Mouse (Mus musculus) hindbrain, embryonic 14.5 days (tissue): ENCODE data around the gene 4632433K11Rik. TPM values are rescaled to one million over a fixed set of nuclear protein-coding genes. Genes with fewer than 3 reads are reported as not detected.
"Not testable (repeated sequence)": the region's sequence is repeated elsewhere in the genome, so short reads cannot be mapped to it uniquely, and the experiment has no call there.

Experiments used
- ATAC-seq: fragments of 200-750 bp; cut with Nextera tagmentation; 2 replicates; pipeline ENCODE4 v1.8.0; 2017; ENCODE audit warnings: moderate number of reproducible peaks, mild to moderate bottlenecking, moderate TSS enrichment, moderate library complexity; ENCODE audit not compliant: low FRiP score
- DNase-seq: peaks from one replicate; pipeline ENCODE4 v3.0.0-alpha.2; 2015; ENCODE audit warnings: low spot score
- H3K27ac ChIP-seq: fragments of 300-500 bp; sonication (generic); 2 replicates; pipeline ENCODE4 v1.5.1; 2014; ENCODE audit warnings: mild to moderate bottlenecking, moderate library complexity
- H3K27me3 ChIP-seq: fragments of 300-500 bp; sonication (generic); 2 replicates; pipeline ENCODE4 v1.6.1; 2014; ENCODE audit warnings: mild to moderate bottlenecking, low read length, mixed read lengths; ENCODE audit not compliant: control insufficient read depth, insufficient read depth
- H3K36me3 ChIP-seq: fragments of 300-500 bp; sonication (generic); replicated peaks from 2 replicates; pipeline ENCODE4 v1.6.1; 2014; ENCODE audit not compliant: control insufficient read depth, insufficient read depth
- H3K4me1 ChIP-seq: fragments of 300-500 bp; sonication (generic); replicated peaks from 2 replicates; pipeline ENCODE4 v1.6.1; 2014; ENCODE audit warnings: antibody characterized with exemption, low read length, mixed read lengths; ENCODE audit not compliant: control insufficient read depth, insufficient read depth
- H3K4me2 ChIP-seq: fragments of 300-500 bp; sonication (generic); replicated peaks from 2 replicates; pipeline ENCODE4 v1.6.1; 2014; ENCODE audit warnings: mild to moderate bottlenecking, moderate library complexity
- H3K4me3 ChIP-seq: fragments of 300-500 bp; sonication (generic); replicated peaks from 2 replicates; pipeline ENCODE4 v1.5.1; 2014; ENCODE audit warnings: mild to moderate bottlenecking, low read length
- H3K9ac ChIP-seq: fragments of 300-500 bp; sonication (generic); 2 replicates; pipeline ENCODE4 v1.6.1; 2014
- H3K9me3 ChIP-seq: fragments of 300-500 bp; sonication (generic); 2 replicates; pipeline ENCODE4 v1.6.1; 2016; ENCODE audit warnings: low read length; ENCODE audit not compliant: control insufficient read depth
- WGBS: fragments of 180-500 bp; shearing (Covaris S2); extraction: QIAGEN DNeasy Blood & Tissue Kit; methylation state at CpG from one replicate; pipeline ENCODE4 v1.1.7; 2014; 5-methylcytosine and 5-hydroxymethylcytosine counted together
- polyA plus RNA-seq: library from polyadenylated mRNA; unstranded; fragments of >200 nt; fragmentation: Nextera tagmentation; extraction: Ambion mirVana; gene quantifications from 2 replicates; pipeline ENCODE4 v1.2.1, GENCODE M21; 2014

Gene 4632433K11Rik
- polyA plus RNA-seq, 1 experiment from 2014 or later = not detected

DNA sequence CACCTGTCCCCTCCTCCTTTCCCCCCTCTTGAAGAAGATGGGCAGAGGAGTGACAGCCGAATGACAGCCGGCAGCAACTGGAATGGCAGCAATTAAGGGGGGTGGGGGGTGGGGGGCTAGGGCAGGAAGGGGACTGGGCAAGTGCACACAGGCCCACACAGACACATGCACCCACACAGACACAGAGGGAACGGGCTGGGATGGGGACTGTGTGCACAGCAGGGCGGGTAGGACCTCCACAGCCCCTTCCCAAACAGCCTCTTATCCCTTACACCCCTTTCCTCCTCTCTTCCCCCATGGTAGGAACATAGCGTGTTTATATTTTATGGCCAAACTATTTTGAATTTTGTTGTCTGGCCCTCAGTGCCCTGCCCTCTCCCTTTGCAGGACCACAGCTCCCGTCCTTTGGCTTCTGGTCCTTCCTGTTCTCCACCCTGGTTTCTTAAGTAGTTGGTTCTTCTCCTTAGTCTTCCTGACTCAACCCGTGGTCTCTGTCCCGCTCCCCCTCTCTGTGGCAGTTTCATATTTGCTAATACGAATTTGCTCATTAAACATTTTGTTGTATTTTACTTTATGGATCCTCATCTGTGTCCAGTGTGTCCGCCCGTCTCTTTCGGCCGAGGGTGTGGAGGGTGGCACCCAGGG is 45.6 kb downstream of the 4632433K11Rik start:
- Histone ChIP-seq H3K36me3 (peaks cover 60% of the 10 kb centered on the region), H3K4me3 (peak overlapping the region; percentile 99), H3K27ac (peak overlapping the region; percentile 74), H3K4me1 (peaks cover 15% of the 10 kb centered on the region), H3K9ac (peak overlapping the region; percentile 99), H3K4me2 (peak overlapping the region; percentile 96)
- not testable (repeated sequence) for H3K27me3 ChIP-seq, H3K9me3 ChIP-seq, DNase-seq
- ATAC-seq = peak; percentile 22
- 66% methylated on average over 10 of the region's 13 CpGs for WGBS

DNA sequence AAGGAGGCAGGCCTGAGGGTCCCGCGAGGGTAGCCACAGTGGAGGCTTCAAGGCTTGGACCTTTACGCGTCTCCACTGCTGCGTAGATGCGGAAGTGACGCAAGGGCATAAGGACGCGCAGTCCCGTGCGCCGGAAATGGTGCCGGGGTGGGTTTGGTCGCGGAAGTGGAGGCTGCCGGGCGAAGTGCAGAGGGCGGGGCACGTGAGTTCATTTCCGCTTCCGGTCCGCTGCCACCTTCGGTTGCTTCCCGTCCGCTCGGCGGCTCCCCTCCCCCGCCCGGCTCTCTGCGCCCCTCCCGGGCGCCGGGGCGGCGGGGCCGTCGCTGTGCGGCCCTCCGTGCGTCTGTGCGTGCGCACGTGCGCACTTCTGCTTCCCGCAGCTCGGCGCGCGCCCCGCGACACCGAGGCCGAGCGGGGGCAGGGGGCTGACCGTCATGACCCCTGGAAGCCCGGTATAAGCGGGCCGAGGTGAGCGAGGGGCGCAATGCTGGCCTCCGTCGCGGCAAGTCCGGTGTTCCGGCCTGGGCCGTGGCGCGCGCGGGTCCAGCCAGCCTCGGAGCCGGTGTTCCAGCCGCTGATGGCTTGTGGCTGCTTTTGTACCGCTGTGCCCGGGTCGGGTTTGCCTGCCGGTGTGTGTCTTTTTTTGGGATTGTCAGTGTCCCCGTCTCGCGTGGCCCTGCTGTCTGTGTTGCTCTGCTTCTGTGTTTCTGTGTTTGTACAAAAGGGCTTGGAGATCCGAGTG is 46.3 kb downstream of the 4632433K11Rik start, which contains the start of gene Epn1:
TSS of gene Epn1 (plus strand) at position 226 of the 742 bp plus-strand sequence.
- Histone ChIP-seq H3K9ac (peak within 1 kb of the TSS; percentile 99), H3K36me3 (peaks cover 58% of the 10 kb centered on the region), H3K4me1 (peaks cover 15% of the 10 kb centered on the region), H3K4me3 (peak within 1 kb of the TSS; percentile 99), H3K27ac (peak within 1 kb of the TSS; percentile 89), H3K9me3 (no peaks in the 10 kb centered on the region), H3K27me3 (no peaks in the 10 kb centered on the region), H3K4me2 (peak within 1 kb of the TSS; percentile 96)
- DNase-seq (peak; percentile 98), ATAC-seq (peak; percentile 97)
- WGBS = under 1% methylated on average over 62 of the region's 81 CpGs

DNA sequence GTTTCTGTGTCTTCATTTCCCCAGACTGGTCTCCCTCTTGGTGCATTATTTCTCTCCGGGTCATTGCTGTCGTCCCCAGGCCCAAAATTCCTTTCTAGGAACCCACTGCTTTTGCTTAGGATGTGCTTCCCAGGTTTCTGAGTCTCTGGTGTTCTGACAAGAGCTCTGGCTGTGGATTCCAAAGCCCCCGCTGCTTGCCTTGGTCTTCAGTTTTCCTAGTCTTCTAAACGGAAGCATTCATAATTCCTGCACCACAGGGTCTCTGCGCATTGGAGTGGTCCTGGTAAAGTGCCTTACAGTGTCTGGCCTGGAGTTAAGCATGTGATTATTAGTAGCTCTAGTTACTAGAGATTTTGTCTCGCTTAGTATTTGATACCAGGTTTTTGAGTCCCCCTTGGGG is 46.9 kb downstream of the 4632433K11Rik start:
- Histone ChIP-seq H3K27me3 (no peaks in the 10 kb centered on the region), H3K4me3 (peak overlapping the region; percentile 99), H3K4me2 (peak overlapping the region; percentile 96), H3K9me3 (no peaks in the 10 kb centered on the region), H3K36me3 (peaks cover 53% of the 10 kb centered on the region), H3K27ac (peak overlapping the region; percentile 89), H3K9ac (peak overlapping the region; percentile 99), H3K4me1 (peaks cover 15% of the 10 kb centered on the region)
- WGBS = 19% methylated on average over 6 of the region's 6 CpGs
- DNase-seq (no peak), ATAC-seq (no peak)

DNA sequence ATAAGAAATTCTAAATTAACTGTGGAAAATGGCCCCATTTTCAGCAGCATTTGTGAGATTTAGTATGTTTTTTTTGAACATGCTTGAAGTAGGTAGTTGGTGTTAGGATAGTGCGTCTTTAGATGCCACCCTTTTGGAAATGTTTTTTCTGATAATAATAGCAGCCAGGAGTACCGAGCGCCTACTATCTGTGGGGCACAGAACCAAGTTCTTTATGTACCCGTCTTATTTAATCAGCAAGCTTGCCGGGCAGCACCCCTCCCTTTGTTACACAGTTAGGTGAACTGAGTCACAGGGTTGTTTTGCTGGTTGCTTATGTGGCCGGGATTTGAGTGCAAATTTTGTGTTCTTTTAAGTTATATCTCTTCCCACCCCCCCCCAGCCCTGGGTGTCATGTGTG is 47.3 kb downstream of the 4632433K11Rik start:
- DNase-seq = no peak
- ATAC-seq = no peak
- 73% methylated on average over 6 of the region's 6 CpGs for WGBS
- Histone ChIP-seq H3K9me3 (no peaks in the 10 kb centered on the region), H3K4me2 (peak overlapping the region; percentile 96), H3K27me3 (no peaks in the 10 kb centered on the region), H3K27ac (peak overlapping the region; percentile 89; the same call in 1 of the 2 replicates), H3K9ac (peak overlapping the region; percentile 99), H3K36me3 (peaks cover 54% of the 10 kb centered on the region), H3K4me3 (peak overlapping the region; percentile 99), H3K4me1 (peaks cover 15% of the 10 kb centered on the region)

DNA sequence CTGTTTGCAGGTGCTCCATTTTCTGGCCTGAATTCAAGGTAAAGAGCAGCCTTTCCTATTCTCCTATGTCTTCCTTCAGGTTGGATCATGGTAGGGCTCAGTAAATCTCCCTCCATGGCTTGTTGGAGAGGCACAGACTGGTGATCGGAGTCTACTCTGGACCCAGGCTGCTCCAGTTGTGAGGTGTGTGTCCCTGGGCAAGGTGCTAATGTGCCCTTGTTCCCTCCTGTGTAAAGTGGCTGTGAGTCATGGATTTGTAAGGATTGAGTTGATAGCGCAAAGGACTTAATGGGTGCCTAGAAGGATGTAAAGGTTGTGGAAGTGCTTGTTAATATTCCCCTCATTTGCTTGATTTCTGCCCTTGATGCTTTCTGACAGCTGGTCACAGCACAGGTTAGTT is 48.0 kb downstream of the 4632433K11Rik start:
- Histone ChIP-seq H3K9me3 (no peaks in the 10 kb centered on the region), H3K36me3 (peaks cover 48% of the 10 kb centered on the region), H3K27ac (no peak overlapping the region), H3K4me1 (peaks cover 15% of the 10 kb centered on the region), H3K4me3 (no peak overlapping the region), H3K4me2 (peak overlapping the region; percentile 96), H3K9ac (no peak overlapping the region), H3K27me3 (no peaks in the 10 kb centered on the region)
- no peak for ATAC-seq
- DNase-seq = no peak
- 98% methylated on average over 2 of the region's 2 CpGs for WGBS

DNA sequence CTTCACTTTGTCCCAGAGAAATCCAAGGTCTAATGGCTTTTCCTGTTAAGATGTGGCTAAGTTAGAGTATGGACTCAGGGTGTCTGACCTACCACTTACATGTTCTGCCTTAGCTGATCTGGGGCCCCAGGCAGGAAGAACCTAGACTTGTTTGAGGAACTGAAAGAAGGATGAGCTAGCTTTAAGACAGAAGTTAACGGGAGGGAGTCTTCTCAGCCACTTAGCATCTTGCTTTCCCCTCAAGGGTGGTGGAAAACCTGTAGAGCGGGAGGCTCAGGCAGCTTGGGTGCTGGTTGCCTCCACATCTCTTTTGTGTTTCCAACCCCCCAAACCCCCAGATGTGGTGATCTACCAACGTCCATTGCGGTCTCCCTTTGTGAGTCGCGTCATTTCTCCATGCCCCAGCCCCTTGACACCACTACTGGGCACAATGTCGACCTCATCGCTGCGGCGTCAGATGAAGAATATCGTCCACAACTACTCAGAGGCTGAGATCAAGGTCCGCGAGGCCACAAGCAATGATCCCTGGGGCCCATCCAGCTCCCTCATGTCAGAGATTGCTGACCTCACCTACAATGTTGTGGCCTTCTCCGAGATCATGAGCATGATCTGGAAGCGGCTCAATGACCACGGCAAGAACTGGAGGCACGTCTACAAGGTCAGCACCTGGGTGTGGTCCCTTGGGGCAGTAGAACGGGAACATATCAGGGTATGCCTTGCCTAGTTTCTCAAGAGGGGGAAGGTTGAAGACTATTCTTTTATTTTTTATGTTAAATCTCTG is 49.6 kb downstream of the 4632433K11Rik start:
- Histone ChIP-seq H3K4me1 (peaks cover 15% of the 10 kb centered on the region), H3K4me2 (no peak overlapping the region), H3K4me3 (no peak overlapping the region), H3K36me3 (peaks cover 32% of the 10 kb centered on the region), H3K9ac (no peak overlapping the region), H3K27me3 (no peaks in the 10 kb centered on the region), H3K27ac (no peak overlapping the region), H3K9me3 (no peaks in the 10 kb centered on the region)
- ATAC-seq (no peak), DNase-seq (no peak)
- WGBS = 94% methylated on average over 18 of the region's 18 CpGs

Other genes starting within 250 kb of the 4632433K11Rik start
- 3.2 and 4.1 TPM in 2 replicates for gene Tmem238, start 244.5 kb upstream of the 4632433K11Rik start, polyA plus RNA-seq
- 175 and 192 TPM in 2 replicates for gene Rpl28, start 241.2 kb upstream of the 4632433K11Rik start, polyA plus RNA-seq
- 285 and 293 TPM in 2 replicates for gene Ube2s, start 221.5 kb upstream of the 4632433K11Rik start, polyA plus RNA-seq
- gene Shisa7, start 189.4 kb upstream of the 4632433K11Rik start, polyA plus RNA-seq = 13.1 and 15.6 TPM in 2 replicates
- gene Isoc2b, start 163.9 kb upstream of the 4632433K11Rik start, polyA plus RNA-seq = 2.8 and 3.7 TPM in 2 replicates
- gene Isoc2a, start 157.0 kb upstream of the 4632433K11Rik start, polyA plus RNA-seq = 0.47 and 0.82 TPM in 2 replicates
- 0.25 and 0.43 TPM in 2 replicates for gene Gm36210, start 127.6 kb upstream of the 4632433K11Rik start, polyA plus RNA-seq
- gene Zfp628, start 118.9 kb upstream of the 4632433K11Rik start, polyA plus RNA-seq = 3.6 and 4.2 TPM in 2 replicates
- gene Nat14, start 112.1 kb upstream of the 4632433K11Rik start, polyA plus RNA-seq = 23.3 and 23.6 TPM in 2 replicates
- 0.74 and 0.82 TPM in 2 replicates for gene Ssc5d, start 108.3 kb upstream of the 4632433K11Rik start, polyA plus RNA-seq
- 0.21 TPM in 1 of 2 replicates, not detected in the other for gene Sbk2, start 69.7 kb upstream of the 4632433K11Rik start, polyA plus RNA-seq
- 0.39 and 0.67 TPM in 2 replicates for gene Sbk3, start 63.0 kb upstream of the 4632433K11Rik start, polyA plus RNA-seq
- gene Zfp579, start 38.0 kb upstream of the 4632433K11Rik start, polyA plus RNA-seq = 51.5 and 55.4 TPM in 2 replicates
- gene Zfp524, start 19.7 kb upstream of the 4632433K11Rik start, polyA plus RNA-seq = 8.9 and 9.2 TPM in 2 replicates
- 30.0 and 32.6 TPM in 2 replicates for gene Fiz1, start 19.4 kb upstream of the 4632433K11Rik start, polyA plus RNA-seq
- gene Gm44973, start 18.6 kb upstream of the 4632433K11Rik start, polyA plus RNA-seq = not detected in 2 replicates
- gene Zfp865, start 13.7 kb upstream of the 4632433K11Rik start, polyA plus RNA-seq = 6.6 and 7.2 TPM in 2 replicates
- 53.3 and 60.1 TPM in 2 replicates for gene Ccdc106, start 13.6 kb upstream of the 4632433K11Rik start, polyA plus RNA-seq
- 7.0 and 8.9 TPM in 2 replicates for gene Zfp784, start 4.3 kb downstream of the 4632433K11Rik start, polyA plus RNA-seq
- 105 and 110 TPM in 2 replicates for gene Zfp580, start 17.4 kb downstream of the 4632433K11Rik start, polyA plus RNA-seq
- gene U2af2, start 28.0 kb downstream of the 4632433K11Rik start, polyA plus RNA-seq = 96.6 and 103 TPM in 2 replicates
- 116 and 124 TPM in 2 replicates for gene Epn1, start 46.1 kb downstream of the 4632433K11Rik start, polyA plus RNA-seq
- not detected in 2 replicates for gene Rfpl4, start 82.8 kb downstream of the 4632433K11Rik start, polyA plus RNA-seq
- gene Rasl2-9, start 91.8 kb downstream of the 4632433K11Rik start, polyA plus RNA-seq = 0.63 and 0.64 TPM in 2 replicates
- gene Vmn1r55, start 115.6 kb downstream of the 4632433K11Rik start, polyA plus RNA-seq = 0.08 TPM in 1 of 2 replicates, not detected in the other
- not detected in 2 replicates for gene Vmn1r56, start 162.6 kb downstream of the 4632433K11Rik start, polyA plus RNA-seq
- not detected in 2 replicates for gene Vmn1r57, start 184.4 kb downstream of the 4632433K11Rik start, polyA plus RNA-seq